Mouse (Mus musculus): Measurements from ENCODE around the gene Cryab. TPM values are rescaled to one million over a fixed set of nuclear protein-coding genes. Genes with fewer than 3 reads are reported as not detected.
A peak's percentile ranks its signal among the peaks of the same experiment; 100 is the strongest.

The Cryab gene
- polyA plus RNA-seq, 1 experiment from 2014 or later: 233 TPM

DNA sequence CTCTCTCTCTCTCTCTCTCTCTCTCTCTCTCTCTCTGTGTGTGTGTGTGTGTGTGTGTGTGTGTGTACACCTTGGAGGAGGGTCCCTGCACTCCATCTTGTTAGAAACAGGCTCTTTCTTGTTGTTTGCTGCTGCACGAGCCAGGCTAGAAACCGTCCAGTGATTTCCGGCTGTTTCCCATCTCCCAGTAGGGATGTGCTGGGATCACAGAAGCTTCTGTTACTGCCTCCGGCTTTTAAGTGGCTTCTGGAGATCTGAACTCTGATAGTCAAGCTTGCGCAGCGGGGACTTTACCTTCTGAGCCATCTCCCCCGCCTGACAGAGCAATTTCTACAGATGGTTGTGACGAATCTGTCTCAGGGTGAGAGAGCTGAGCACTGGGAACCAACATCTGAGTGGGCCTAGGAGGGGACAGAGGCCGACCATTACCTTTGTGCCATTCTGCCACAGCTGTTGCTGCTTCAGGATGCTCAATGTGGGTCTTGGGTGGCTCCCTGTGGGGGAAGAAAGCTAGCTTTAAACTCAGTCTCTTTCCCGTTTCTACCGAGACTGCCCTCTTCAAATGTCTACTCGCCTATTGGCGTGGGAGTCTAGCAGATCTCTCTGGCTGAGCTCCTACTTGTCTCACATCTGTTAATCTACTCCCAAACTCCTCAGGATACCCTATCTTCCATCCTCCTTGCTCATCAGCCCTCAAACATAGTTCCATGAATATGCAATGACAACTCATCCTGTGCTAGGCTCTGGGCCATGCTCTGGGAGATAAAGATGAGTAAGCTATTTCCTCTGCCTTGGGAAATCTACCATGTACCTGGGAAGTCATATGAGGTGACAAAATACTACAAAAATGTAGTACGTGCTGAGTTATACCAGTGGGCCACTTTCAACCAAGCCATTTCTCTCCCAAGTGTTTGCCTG is 10.0 kb upstream of the Cryab start:
- DNase-seq (ENCODE audit: low spot score) (no peak), ATAC-seq (replicated peaks; ENCODE audit: low FRiP score, low read depth) (no peak)
- no peaks in the 10 kb centered on the region for H3K4me1 ChIP-seq (replicated peaks; ENCODE audit: insufficient read depth, low read length)
- no peak overlapping the region for H3K9ac ChIP-seq (ENCODE audit: low read depth, low read length)
- no peaks in the 10 kb centered on the region for H3K27me3 ChIP-seq (ENCODE audit: insufficient read depth, low read length)
- no peak overlapping the region for H3K27ac ChIP-seq
- no peaks in the 10 kb centered on the region for H3K36me3 ChIP-seq (ENCODE audit: insufficient read depth, low read length)
- H3K9me3 ChIP-seq (replicated peaks; ENCODE audit: low read length): no peaks in the 10 kb centered on the region
- H3K4me3 ChIP-seq (replicated peaks; ENCODE audit: low read depth, low read length): no peak overlapping the region
- TF ChIP-seq CTCF (IDR thresholded peaks at IDR 0.05; ENCODE audit: low read depth): no peak
- no peak overlapping the region for H3K4me2 ChIP-seq (ENCODE audit: low read length)
- WGBS: 77% methylated on average over 14 of the region's 14 CpGs

DNA sequence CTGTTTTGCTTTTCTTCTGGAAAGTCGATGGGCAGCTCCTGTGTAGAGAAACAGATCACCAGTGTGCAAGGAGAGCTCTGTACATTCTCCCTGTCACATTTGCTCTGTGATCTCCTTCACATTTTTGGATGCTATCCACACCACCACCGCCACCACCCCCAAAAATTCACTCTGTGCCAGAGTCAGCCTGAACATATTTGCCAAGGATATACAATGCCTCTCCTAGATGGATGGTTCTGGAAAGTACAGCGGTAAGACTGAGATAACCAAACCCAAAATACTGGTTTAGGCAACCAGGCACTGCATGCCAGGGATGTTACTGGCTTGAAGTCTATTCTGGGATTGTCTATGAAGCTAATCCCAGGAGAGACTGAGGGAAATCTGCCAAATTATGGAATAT is 8.9 kb upstream of the Cryab start:
- TF ChIP-seq CTCF (IDR thresholded peaks at IDR 0.05; ENCODE audit: low read depth): no peak
- H3K36me3 ChIP-seq (ENCODE audit: insufficient read depth, low read length): no peaks in the 10 kb centered on the region
- no peaks in the 10 kb centered on the region for H3K27me3 ChIP-seq (ENCODE audit: insufficient read depth, low read length)
- no peaks in the 10 kb centered on the region for H3K9me3 ChIP-seq (replicated peaks; ENCODE audit: low read length)
- no peak for DNase-seq (ENCODE audit: low spot score)
- no peak overlapping the region for H3K9ac ChIP-seq (ENCODE audit: low read depth, low read length)
- H3K27ac ChIP-seq: no peak overlapping the region
- no peak overlapping the region for H3K4me2 ChIP-seq (ENCODE audit: low read length)
- H3K4me1 ChIP-seq (replicated peaks; ENCODE audit: insufficient read depth, low read length): no peaks in the 10 kb centered on the region
- H3K4me3 ChIP-seq (replicated peaks; ENCODE audit: low read depth, low read length): no peak overlapping the region
- WGBS: 80% methylated on average over 3 of the region's 3 CpGs
- ATAC-seq (replicated peaks; ENCODE audit: low FRiP score, low read depth): no peak

GRCm38 (mm10) chr9:50742744-50743143 is 8.4 kb upstream of the Cryab start:
- H3K4me1 ChIP-seq (replicated peaks; ENCODE audit: insufficient read depth, low read length): no peaks in the 10 kb centered on the region
- 68% methylated on average over 2 of the region's 2 CpGs for WGBS
- H3K27me3 ChIP-seq (ENCODE audit: insufficient read depth, low read length): no peaks in the 10 kb centered on the region
- DNase-seq (ENCODE audit: low spot score): no peak
- H3K27ac ChIP-seq: no peak overlapping the region
- no peak for ATAC-seq (replicated peaks; ENCODE audit: low FRiP score, low read depth)
- no peaks in the 10 kb centered on the region for H3K36me3 ChIP-seq (ENCODE audit: insufficient read depth, low read length)
- no peak overlapping the region for H3K4me3 ChIP-seq (replicated peaks; ENCODE audit: low read depth, low read length)
- TF ChIP-seq CTCF (IDR thresholded peaks at IDR 0.05; ENCODE audit: low read depth): no peak
- no peak overlapping the region for H3K4me2 ChIP-seq (ENCODE audit: low read length)
- H3K9me3 ChIP-seq (replicated peaks; ENCODE audit: low read length): no peaks in the 10 kb centered on the region
- no peak overlapping the region for H3K9ac ChIP-seq (ENCODE audit: low read depth, low read length)

DNA sequence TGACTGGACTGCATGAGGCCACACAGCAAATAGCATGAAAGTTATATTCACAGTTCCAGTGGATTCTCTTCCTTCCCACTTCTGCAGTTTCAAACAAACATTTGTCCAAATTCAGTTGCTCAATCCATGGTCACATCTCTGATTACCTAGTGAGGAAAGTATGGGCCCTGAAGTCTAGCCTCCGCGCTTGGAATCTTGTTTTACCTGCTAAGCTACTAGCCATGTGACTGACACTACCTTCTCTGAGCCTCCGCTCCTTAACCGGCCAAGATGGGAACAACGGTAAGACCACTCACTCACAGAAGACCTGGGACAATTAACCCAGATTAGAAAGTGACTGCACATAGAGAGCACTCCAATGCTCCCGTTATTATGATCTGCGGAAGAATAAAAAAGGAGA is 5.3 kb upstream of the Cryab start:
- no peaks in the 10 kb centered on the region for H3K36me3 ChIP-seq (ENCODE audit: insufficient read depth, low read length)

DNA sequence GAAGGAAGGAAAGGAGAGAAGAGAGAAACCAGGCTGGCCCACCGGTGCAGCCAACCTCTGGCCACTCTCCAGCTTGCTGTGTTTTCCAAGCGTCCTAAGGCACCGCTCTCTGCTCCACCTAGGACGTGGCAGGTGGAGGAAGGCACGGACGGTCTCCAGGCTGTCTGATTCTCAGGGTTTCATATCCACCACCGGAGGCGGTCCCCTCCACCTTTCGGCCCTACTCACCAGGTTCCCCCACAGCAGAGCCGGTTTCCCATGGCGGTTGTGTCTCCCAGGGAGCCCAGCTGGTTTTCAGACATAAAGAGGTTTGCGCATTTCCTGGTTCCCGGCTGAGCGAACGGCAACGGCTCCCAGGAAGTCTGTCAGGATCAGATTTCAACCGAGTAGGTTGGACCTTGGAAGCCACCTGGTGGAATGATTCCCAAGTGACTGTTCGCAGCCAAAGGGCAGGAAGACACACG is 4.9 kb upstream of the Cryab start, which contains the start of gene 2310030G06Rik:
TSS of gene 2310030G06Rik (minus strand) at position 323 of the 464 bp plus-strand sequence.
- 0 out of 2 replicates have a peak, but pooled peaks cover under 1% of the 10 kb centered on the region for H3K4me1 ChIP-seq (replicated peaks; ENCODE audit: insufficient read depth, low read length)
- peak within 1 kb of the TSS; percentile 48 for H3K4me3 ChIP-seq (replicated peaks; ENCODE audit: low read depth, low read length)
- peak; percentile 58 for TF ChIP-seq CTCF (IDR thresholded peaks at IDR 0.05; ENCODE audit: low read depth)
- under 1% methylated on average over 19 of the region's 19 CpGs for WGBS
- peak within 1 kb of the TSS; percentile 32 for H3K9ac ChIP-seq (ENCODE audit: low read depth, low read length)
- H3K27ac ChIP-seq: peak within 1 kb of the TSS; percentile 89
- peak; percentile 84 for DNase-seq (ENCODE audit: low spot score)
- H3K9me3 ChIP-seq (replicated peaks; ENCODE audit: low read length): no peaks in the 10 kb centered on the region
- H3K4me2 ChIP-seq (ENCODE audit: low read length): peak within 1 kb of the TSS; percentile 68
- H3K27me3 ChIP-seq (ENCODE audit: insufficient read depth, low read length): no peaks in the 10 kb centered on the region
- ATAC-seq (replicated peaks; ENCODE audit: low FRiP score, low read depth): peak; percentile 84
- H3K36me3 ChIP-seq (ENCODE audit: insufficient read depth, low read length): no peaks in the 10 kb centered on the region

More for the DNA sequence above, 5.3 kb upstream of the Cryab start:
- no peak for TF ChIP-seq CTCF (IDR thresholded peaks at IDR 0.05; ENCODE audit: low read depth)
- Histone ChIP-seq H3K27ac (peak overlapping the region; percentile 89), H3K4me2 (ENCODE audit: low read length) (peak overlapping the region; percentile 68), H3K27me3 (ENCODE audit: insufficient read depth, low read length) (no peaks in the 10 kb centered on the region), H3K4me1 (replicated peaks; ENCODE audit: insufficient read depth, low read length) (no peaks in the 10 kb centered on the region), H3K4me3 (replicated peaks; ENCODE audit: low read depth, low read length) (peak overlapping the region; percentile 48), H3K9ac (ENCODE audit: low read depth, low read length) (peak overlapping the region; percentile 32), H3K9me3 (replicated peaks; ENCODE audit: low read length) (no peaks in the 10 kb centered on the region)
- 11% methylated on average over 7 of the region's 7 CpGs for WGBS
- 0 out of 2 replicates have a peak, but pooled peaks have one; percentile 25 for ATAC-seq (replicated peaks; ENCODE audit: low FRiP score, low read depth)
- peak; percentile 16 for DNase-seq (ENCODE audit: low spot score)

DNA sequence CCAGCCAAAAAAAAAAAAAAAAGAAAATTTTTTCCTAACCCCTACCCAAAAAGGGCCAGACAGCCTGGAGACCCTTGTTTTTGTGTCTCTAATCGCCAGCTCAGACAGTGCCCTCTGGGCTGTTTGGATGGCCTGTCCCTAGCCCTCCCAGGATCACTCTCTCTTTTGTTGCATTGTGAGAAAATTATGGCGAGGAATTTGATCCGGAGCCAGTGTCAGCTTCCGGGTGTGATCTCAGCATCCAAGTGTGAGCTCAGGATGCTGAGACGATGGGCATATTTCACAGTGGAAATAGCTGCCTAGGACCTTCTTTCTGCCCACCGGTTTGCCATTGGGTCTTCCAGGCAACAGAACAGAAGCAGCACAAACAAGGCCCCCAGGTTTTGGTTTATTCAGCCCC is 419 bp upstream of the Cryab start:
- Histone ChIP-seq H3K4me2 (ENCODE audit: low read length) (no peak overlapping the region), H3K27ac (no peak overlapping the region), H3K4me1 (replicated peaks; ENCODE audit: insufficient read depth, low read length) (peaks cover 17% of the 10 kb centered on the region), H3K9ac (ENCODE audit: low read depth, low read length) (no peak overlapping the region), H3K36me3 (ENCODE audit: insufficient read depth, low read length) (no peaks in the 10 kb centered on the region), H3K4me3 (replicated peaks; ENCODE audit: low read depth, low read length) (no peak overlapping the region), H3K27me3 (ENCODE audit: insufficient read depth, low read length) (no peaks in the 10 kb centered on the region), H3K9me3 (replicated peaks; ENCODE audit: low read length) (no peaks in the 10 kb centered on the region)
- ATAC-seq (replicated peaks; ENCODE audit: low FRiP score, low read depth): no peak
- TF ChIP-seq CTCF (IDR thresholded peaks at IDR 0.05; ENCODE audit: low read depth): no peak
- DNase-seq (ENCODE audit: low spot score): no peak
- 57% methylated on average over 6 of the region's 6 CpGs for WGBS
